Comparison of ENCODE assay signal across 10 mouse cellular contexts in genomic region chr7:96523673-96524072, GRCm38 (mm10).
A peak's percentile ranks its signal among the peaks of the same experiment; 100 is the strongest.
DNase-seq lines count a peak whose midpoint lies in the region; ATAC-seq and TF ChIP-seq lines count a peak whose summit lies in the region.
"Had no signal": no experiment of that assay in that cellular context is flagged by ENCODE, and none has a peak within 500 bp of the region (broad histone marks: within the 10 kb centered on the region; RNA-seq: fewer than 3 reads in every experiment).

No protein-coding gene starts in this region.

- WGBS in kidney, adult 2 months, result 71% methylated on average over 2 of the region's 2 CpGs
- 47% methylated on average over 2 of the region's 2 CpGs for WGBS in stomach, postnatal 0 days
- WGBS in thymus, adult 2 months, result 77% methylated on average over 2 of the region's 2 CpGs

- H3K4me2 ChIP-seq in stomach, postnatal 0 days (replicated peaks; ENCODE audit: low read depth), result no peak overlapping the region
- H3K4me2 ChIP-seq: embryonic facial prominence, embryonic 12.5 days had no signal

- H3K9me3 ChIP-seq in stomach, postnatal 0 days (ENCODE audit: control insufficient read depth, low read length), result no peaks in the 10 kb centered on the region
- H3K9me3 ChIP-seq: embryonic facial prominence, embryonic 12.5 days had no signal

- H3K4me1 ChIP-seq in kidney, adult 2 months (ENCODE audit: control insufficient read depth, insufficient read depth, low read length), result no peaks in the 10 kb centered on the region
- H3K4me1 ChIP-seq in stomach, postnatal 0 days (replicated peaks; ENCODE audit: control insufficient read depth, insufficient read depth), result no peaks in the 10 kb centered on the region
- no peaks in the 10 kb centered on the region; the same call in 1 of the 2 replicates for H3K4me1 ChIP-seq in thymus, adult 2 months (replicated peaks; ENCODE audit: control insufficient read depth, insufficient read depth, low read length)

- no peaks in the 10 kb centered on the region for H3K36me3 ChIP-seq in kidney, adult 2 months (ENCODE audit: control insufficient read depth, insufficient read depth, low read length)
- no peaks in the 10 kb centered on the region for H3K36me3 ChIP-seq in stomach, postnatal 0 days (ENCODE audit: control insufficient read depth, insufficient read depth, low read length)
- H3K36me3 ChIP-seq in thymus, adult 2 months (ENCODE audit: control insufficient read depth, insufficient read depth, low read length), result no peaks in the 10 kb centered on the region
- H3K36me3 ChIP-seq: embryonic facial prominence, embryonic 12.5 days had no signal

- peak; percentile 34 for DNase-seq in kidney, postnatal 10 days
- DNase-seq in kidney, adult 2 months, result no peak
- DNase-seq in right cerebral cortex, adult 18-20 months, result peak; percentile 23
- DNase-seq in right cerebral cortex, adult 2 months (ENCODE audit: low spot score in 2 of 2), result no peak
- peak; percentile 57 for DNase-seq in heart, postnatal 4 days
- DNase-seq in stomach, postnatal 0 days (ENCODE audit: low spot score), result no peak
- DNase-seq in thymus, adult 2 months, result no peak
- DNase-seq in cerebellum, adult 8-10 months, result no peak
- DNase-seq: cerebellum, adult 9-10 months had no signal

- peak; percentile 50; the same call in 1 of the 2 replicates for ATAC-seq in stomach, postnatal 0 days (ENCODE audit: low FRiP score, low TSS enrichment)

- H3K4me3 ChIP-seq in kidney, adult 2 months (ENCODE audit: insufficient read depth, low read depth, low read length), result no peak overlapping the region
- no peak overlapping the region for H3K4me3 ChIP-seq in stomach, postnatal 0 days (ENCODE audit: low read depth, low read length)
- H3K4me3 ChIP-seq in thymus, adult 2 months (ENCODE audit: control insufficient read depth, insufficient read depth, low read length), result no peak overlapping the region
- H3K4me3 ChIP-seq: embryonic facial prominence, embryonic 12.5 days had no signal

- TF ChIP-seq CTCF in kidney, adult 2 months (conservative IDR thresholded peaks at IDR 0.05; ENCODE audit: insufficient read depth, insufficient read length, low read depth, low read length), result no peak
- TF ChIP-seq CTCF in stomach, postnatal 0 days (IDR thresholded peaks at IDR 0.05; ENCODE audit: low read depth), result no peak
- TF ChIP-seq CTCF in thymus, adult 2 months (IDR thresholded peaks at IDR 0.05; ENCODE audit: borderline replicate concordance, control insufficient read depth, extremely low read depth, insufficient read depth, low read length, poor library complexity), result no peak

- no peak overlapping the region for H3K27ac ChIP-seq in kidney, adult 2 months (ENCODE audit: insufficient read depth, low read depth, low read length)
- peak overlapping the region; percentile 30 for H3K27ac ChIP-seq in stomach, postnatal 0 days (replicated peaks)
- H3K27ac ChIP-seq in thymus, adult 2 months (ENCODE audit: control insufficient read depth, insufficient read depth, low read length), result no peak overlapping the region
- H3K27ac ChIP-seq: embryonic facial prominence, embryonic 12.5 days had no signal

- H3K9ac ChIP-seq in stomach, postnatal 0 days (ENCODE audit: low read length), result no peak overlapping the region
- H3K9ac ChIP-seq: embryonic facial prominence, embryonic 12.5 days had no signal

- no peaks in the 10 kb centered on the region for H3K27me3 ChIP-seq in kidney, adult 2 months (replicated peaks; ENCODE audit: control insufficient read depth, insufficient read depth, low read length)
- no peaks in the 10 kb centered on the region for H3K27me3 ChIP-seq in stomach, postnatal 0 days (ENCODE audit: control insufficient read depth, insufficient read depth, low read length)
- H3K27me3 ChIP-seq in thymus, adult 2 months (ENCODE audit: control insufficient read depth, insufficient read depth, low read length), result no peaks in the 10 kb centered on the region
- H3K27me3 ChIP-seq: embryonic facial prominence, embryonic 12.5 days had no signal

- TF ChIP-seq EP300 in stomach, postnatal 0 days (optimal IDR thresholded peaks at IDR 0.05), result no peak

- no peak for TF ChIP-seq POLR2A in kidney, adult 2 months (IDR thresholded peaks at IDR 0.05; ENCODE audit: low read depth, low read length)
- no peak for TF ChIP-seq POLR2A in thymus, adult 2 months (IDR thresholded peaks at IDR 0.05; ENCODE audit: control insufficient read depth, extremely low read depth, insufficient read depth, low read length, poor library complexity)

Comparison
In these comparisons a context has a peak if more than half of its experiments do, and no peak if none do; other contexts are left out.
1. DNase-seq: peak in kidney, postnatal 10 days (single experiment), right cerebral cortex, adult 18-20 months (single experiment) and heart, postnatal 4 days (single experiment); none in kidney, adult 2 months (single experiment), right cerebral cortex, adult 2 months (0 of 2), stomach, postnatal 0 days (single experiment), thymus, adult 2 months (single experiment) and cerebellum, adult 8-10 months (single experiment).